In genomic region chr7:137841456-137842100, GRCm38 (mm10) we compare ENCODE assay signal across 15 mouse cellular contexts.
DNase-seq lines count a peak whose midpoint lies in the region; ATAC-seq and TF ChIP-seq lines count a peak whose summit lies in the region.
"Had no signal": no experiment of that assay in that cellular context is flagged by ENCODE, and none has a peak within 500 bp of the region (broad histone marks: within the 10 kb centered on the region; RNA-seq: fewer than 3 reads in every experiment).

No protein-coding gene starts in this region.

- H3K4me1 ChIP-seq in kidney, embryonic 15.5 days, result peaks cover 18% of the 10 kb centered on the region
- peaks cover 10% of the 10 kb centered on the region for H3K4me1 ChIP-seq in kidney, embryonic 16.5 days (ENCODE audit: insufficient read depth, low read length)
- H3K4me1 ChIP-seq: midbrain, embryonic 12.5 days had no signal

- 20% methylated on average over 8 of the region's 8 CpGs for WGBS in kidney, embryonic 15.5 days
- 20% methylated on average over 8 of the region's 8 CpGs for WGBS in kidney, embryonic 16.5 days

- H3K27ac ChIP-seq in kidney, embryonic 15.5 days, result peak overlapping the region; percentile 56; the same call in 1 of the 2 replicates
- H3K27ac ChIP-seq in kidney, embryonic 16.5 days (ENCODE audit: low read length), result no peak overlapping the region
- H3K27ac ChIP-seq: limb, embryonic 13.5 days; midbrain, embryonic 12.5 days had no signal

- no peaks in the 10 kb centered on the region for H3K9me3 ChIP-seq in kidney, embryonic 15.5 days (replicated peaks)
- H3K9me3 ChIP-seq in kidney, embryonic 16.5 days (ENCODE audit: low read length), result no peaks in the 10 kb centered on the region
- H3K9me3 ChIP-seq: limb, embryonic 13.5 days; midbrain, embryonic 12.5 days had no signal

- no peak overlapping the region for H3K4me2 ChIP-seq in kidney, embryonic 15.5 days
- no peak overlapping the region for H3K4me2 ChIP-seq in kidney, embryonic 16.5 days (replicated peaks; ENCODE audit: low read depth, low read length)
- H3K4me2 ChIP-seq: limb, embryonic 13.5 days; midbrain, embryonic 12.5 days had no signal

- no peak overlapping the region for H3K4me3 ChIP-seq in kidney, embryonic 15.5 days (replicated peaks)
- no peak overlapping the region for H3K4me3 ChIP-seq in kidney, embryonic 16.5 days (ENCODE audit: low read length)
- H3K4me3 ChIP-seq: limb, embryonic 13.5 days; midbrain, embryonic 12.5 days had no signal

- H3K36me3 ChIP-seq in kidney, embryonic 15.5 days, result no peaks in the 10 kb centered on the region
- H3K36me3 ChIP-seq in kidney, embryonic 16.5 days (ENCODE audit: insufficient read depth, low read length), result no peaks in the 10 kb centered on the region
- H3K36me3 ChIP-seq: limb, embryonic 13.5 days; midbrain, embryonic 12.5 days had no signal

- TF ChIP-seq CTCF in brain, embryonic 14.5 days (IDR thresholded peaks at IDR 0.05; ENCODE audit: borderline replicate concordance, extremely low read depth, insufficient read depth, insufficient read length), result no peak

- H3K27me3 ChIP-seq in kidney, embryonic 15.5 days, result no peaks in the 10 kb centered on the region
- no peaks in the 10 kb centered on the region for H3K27me3 ChIP-seq in kidney, embryonic 16.5 days (ENCODE audit: insufficient read depth, low read length)
- H3K27me3 ChIP-seq: limb, embryonic 13.5 days; midbrain, embryonic 12.5 days had no signal

- H3K9ac ChIP-seq in kidney, embryonic 15.5 days, result no peak overlapping the region
- H3K9ac ChIP-seq in kidney, embryonic 16.5 days (replicated peaks; ENCODE audit: low read length), result no peak overlapping the region
- H3K9ac ChIP-seq: limb, embryonic 13.5 days; midbrain, embryonic 12.5 days had no signal

- peak; percentile 11 to 14 for DNase-seq in right cerebral cortex, adult 2 months (ENCODE audit: low spot score in 2 of 2)
- no peak for DNase-seq in right cerebral cortex, postnatal 10 days (ENCODE audit: low spot score in 2 of 2)
- peak; percentile 34 for DNase-seq in brain, embryonic 14.5 days (ENCODE audit: low read depth)
- peak; percentile 9 for DNase-seq in yolk sac, embryonic 10.5 days (ENCODE audit: low spot score)
- no peak for DNase-seq in T-cell, adult 2 months (ENCODE audit: low spot score)
- DNase-seq: cerebellum, postnatal 10 days; heart, postnatal 36 days; thymus, adult 2 months had no signal

- no peak for TF ChIP-seq POLR2A in brain, embryonic 14.5 days (IDR thresholded peaks at IDR 0.05; ENCODE audit: borderline replicate concordance, extremely low read depth, insufficient read depth, insufficient read length, poor library complexity, severe bottlenecking)

- 0 out of 2 replicates have a peak, but pooled peaks have one; percentile 64 for ATAC-seq in kidney, embryonic 15.5 days (replicated peaks; ENCODE audit: low FRiP score)
- ATAC-seq in kidney, embryonic 16.5 days (ENCODE audit: low FRiP score, low TSS enrichment), result no peak; the same call in 1 of the 2 replicates
- no peak for ATAC-seq in CD4-positive, CD25-positive, alpha-beta regulatory T cell, adult 4 months
- ATAC-seq: forebrain, embryonic 16.5 days; inflammation-experienced regulatory T-cells, adult 6 months had no signal

Comparison
In these comparisons a context has a peak if more than half of its experiments do, and no peak if none do; other contexts are left out.
1. DNase-seq: peak in right cerebral cortex, adult 2 months (2 of 2), brain, embryonic 14.5 days (single experiment) and yolk sac, embryonic 10.5 days (single experiment); none in right cerebral cortex, postnatal 10 days (0 of 2) and T-cell, adult 2 months (single experiment).